Mouse (Mus musculus) erythroblast, adult 5-6 weeks (primary cell): ENCODE measurements around the gene Klhl40. TPM values are rescaled to one million over a fixed set of nuclear protein-coding genes. Genes with fewer than 3 reads are reported as not detected.

Experiments
- ATAC-seq: replicated peaks from 2 replicates; pipeline ENCODE4 v1.8.0; 2016; ENCODE audit warnings: moderate number of reproducible peaks, mild to moderate bottlenecking, moderate TSS enrichment, inconsistent platforms; ENCODE audit not compliant: poor library complexity, low FRiP score, severe bottlenecking
- total RNA-seq, 2 experiments: library from RNA; stranded (forward) in 1 of 2; stranded (reverse) in 1 of 2; fragments of 150-400 nt in 1 of 2; fragments of 200-764, 138-1000 nt in 1 of 2; gene quantifications; 2 replicates each; pipeline versions ENCODE4 v1.2.3 to v1.2.4; 2015 to 2017; ENCODE audit warnings: low replicate concordance in 2 of 2

Gene Klhl40
- total RNA-seq, 2 experiments from 2014 or later = not detected

- no peak for ATAC-seq
Observed at GRCm38 (mm10) chr9:121820765-121821164, 43.4 kb downstream of the Klhl40 start.

- ATAC-seq = no peak
Observed at GRCm38 (mm10) chr9:121822585-121822991, 45.2 kb downstream of the Klhl40 start.

- ATAC-seq = no peak
Observed at GRCm38 (mm10) chr9:121823051-121823450, 45.6 kb downstream of the Klhl40 start.

- no peak for ATAC-seq
Observed at GRCm38 (mm10) chr9:121823991-121824390, 46.6 kb downstream of the Klhl40 start.

GRCm38 (mm10) chr9:121826356-121826755 is 48.9 kb downstream of the Klhl40 start:
- ATAC-seq = no peak

GRCm38 (mm10) chr9:121828314-121828713 is 50.9 kb downstream of the Klhl40 start:
- ATAC-seq = no peak

- ATAC-seq = no peak
Observed at GRCm38 (mm10) chr9:121829270-121829992, 52.0 kb downstream of the Klhl40 start.

GRCm38 (mm10) chr9:121830243-121830955 is 53.0 kb downstream of the Klhl40 start:
- peak; percentile 19 for ATAC-seq

- peak; percentile 78 for ATAC-seq
Observed at GRCm38 (mm10) chr9:121830956-121831293, 53.5 kb downstream of the Klhl40 start.

Other genes starting within 250 kb of the Klhl40 start
- gene Lyzl4, start 135.5 kb upstream of the Klhl40 start, total RNA-seq (2015; ENCODE audit: low replicate concordance) = not detected in 2 replicates
- not detected in 2 replicates for gene Lyzl4, start 135.5 kb upstream of the Klhl40 start, total RNA-seq (2017; ENCODE audit: low replicate concordance)
- gene Vipr1, start 134.9 kb upstream of the Klhl40 start, total RNA-seq (2015; ENCODE audit: low replicate concordance) = 0.21 TPM in 1 of 2 replicates, not detected in the other
- 0.14 and 0.43 TPM in 2 replicates for gene Vipr1, start 134.9 kb upstream of the Klhl40 start, total RNA-seq (2017; ENCODE audit: low replicate concordance)
- gene Sec22c, start 72.1 kb upstream of the Klhl40 start, total RNA-seq (2015; ENCODE audit: low replicate concordance) = 4.2 and 6.5 TPM in 2 replicates
- gene Sec22c, start 72.1 kb upstream of the Klhl40 start, total RNA-seq (2017; ENCODE audit: low replicate concordance) = 3.2 and 6.6 TPM in 2 replicates
- gene Ss18l2, start 67.3 kb upstream of the Klhl40 start, total RNA-seq (2015; ENCODE audit: low replicate concordance) = 5.4 and 28.4 TPM in 2 replicates
- 5.5 and 10.0 TPM in 2 replicates for gene Ss18l2, start 67.3 kb upstream of the Klhl40 start, total RNA-seq (2017; ENCODE audit: low replicate concordance)
- gene Nktr, start 58.4 kb upstream of the Klhl40 start, total RNA-seq (2015; ENCODE audit: low replicate concordance) = 42.6 and 59.0 TPM in 2 replicates
- gene Nktr, start 58.4 kb upstream of the Klhl40 start, total RNA-seq (2017; ENCODE audit: low replicate concordance) = 81.6 and 92.8 TPM in 2 replicates
- gene Zfp651, start 18.3 kb upstream of the Klhl40 start, total RNA-seq (2015; ENCODE audit: low replicate concordance) = 2.1 TPM in 1 of 2 replicates, not detected in the other
- gene Zfp651, start 18.3 kb upstream of the Klhl40 start, total RNA-seq (2017; ENCODE audit: low replicate concordance) = 0.42 and 0.43 TPM in 2 replicates
- gene Hhatl, start 14.9 kb downstream of the Klhl40 start, total RNA-seq (2015; ENCODE audit: low replicate concordance) = not detected in 2 replicates
- not detected in 2 replicates for gene Hhatl, start 14.9 kb downstream of the Klhl40 start, total RNA-seq (2017; ENCODE audit: low replicate concordance)
- gene Ccdc13, start 61.9 kb downstream of the Klhl40 start, total RNA-seq (2015; ENCODE audit: low replicate concordance) = 1.3 TPM in 1 of 2 replicates, not detected in the other
- gene Ccdc13, start 61.9 kb downstream of the Klhl40 start, total RNA-seq (2017; ENCODE audit: low replicate concordance) = not detected in 2 replicates
- 8.8 and 12.5 TPM in 2 replicates for gene Higd1a, start 80.8 kb downstream of the Klhl40 start, total RNA-seq (2015; ENCODE audit: low replicate concordance)
- 2.3 and 9.5 TPM in 2 replicates for gene Higd1a, start 80.8 kb downstream of the Klhl40 start, total RNA-seq (2017; ENCODE audit: low replicate concordance)
- gene Ackr2, start 120.7 kb downstream of the Klhl40 start, total RNA-seq (2015; ENCODE audit: low replicate concordance) = not detected in 2 replicates
- 0.09 TPM in 1 of 2 replicates, not detected in the other for gene Ackr2, start 120.7 kb downstream of the Klhl40 start, total RNA-seq (2017; ENCODE audit: low replicate concordance)
- gene Cyp8b1, start 138.7 kb downstream of the Klhl40 start, total RNA-seq (2015; ENCODE audit: low replicate concordance) = not detected in 2 replicates
- not detected in 2 replicates for gene Cyp8b1, start 138.7 kb downstream of the Klhl40 start, total RNA-seq (2017; ENCODE audit: low replicate concordance)
- not detected in 2 replicates for gene Fam198a, start 173.4 kb downstream of the Klhl40 start, total RNA-seq (2015; ENCODE audit: low replicate concordance)
- gene Fam198a, start 173.4 kb downstream of the Klhl40 start, total RNA-seq (2017; ENCODE audit: low replicate concordance) = not detected in 2 replicates
- gene Pomgnt2, start 219.5 kb downstream of the Klhl40 start, total RNA-seq (2015; ENCODE audit: low replicate concordance) = not detected in 2 replicates
- 2.0 TPM in 1 of 2 replicates, not detected in the other for gene Pomgnt2, start 219.5 kb downstream of the Klhl40 start, total RNA-seq (2017; ENCODE audit: low replicate concordance)